27 mouse cellular contexts compared by ENCODE assay signal in genomic region chr9:89597071-89597470, GRCm38 (mm10). TPM values are rescaled to one million over a fixed set of nuclear protein-coding genes. Genes with fewer than 3 reads are reported as not detected.
"Had no signal": no experiment of that assay in that cellular context is flagged by ENCODE, and none has a peak within 500 bp of the region (broad histone marks: within the 10 kb centered on the region; RNA-seq: fewer than 3 reads in every experiment).

No protein-coding gene starts in this region.

- DNase-seq: gastrocnemius, postnatal 14 days; gastrocnemius, postnatal 36 days; heart, adult 11 months; heart, adult 2 months; heart, postnatal 14 days; heart, postnatal 36 days; kidney, adult 11 months; kidney, adult 2 months; kidney, adult 9 months; kidney, postnatal 25 days; kidney, postnatal 4 days had no signal

- H3K9ac ChIP-seq: heart, embryonic 13.5 days; heart, embryonic 15.5 days; hindbrain, embryonic 13.5 days; hindbrain, embryonic 15.5 days; kidney, embryonic 15.5 days; limb, embryonic 12.5 days; liver, embryonic 12.5 days; liver, embryonic 14.5 days had no signal

- H3K4me1 ChIP-seq: heart, embryonic 15.5 days; hindbrain, embryonic 13.5 days; hindbrain, embryonic 15.5 days; kidney, embryonic 15.5 days; limb, embryonic 10.5 days; limb, embryonic 12.5 days; liver, embryonic 12.5 days had no signal

- H3K9me3 ChIP-seq: heart, embryonic 13.5 days; heart, embryonic 15.5 days; hindbrain, embryonic 13.5 days; hindbrain, embryonic 15.5 days; kidney, embryonic 15.5 days; limb, embryonic 10.5 days; limb, embryonic 12.5 days had no signal

- ATAC-seq: liver, embryonic 12.5 days had no signal

- H3K36me3 ChIP-seq: heart, embryonic 13.5 days; heart, embryonic 15.5 days; hindbrain, embryonic 15.5 days; kidney, embryonic 15.5 days; limb, embryonic 10.5 days; limb, embryonic 12.5 days; liver, embryonic 12.5 days had no signal

- H3K27me3 ChIP-seq: heart, embryonic 13.5 days; heart, embryonic 15.5 days; hindbrain, embryonic 13.5 days; hindbrain, embryonic 15.5 days; kidney, embryonic 15.5 days; limb, embryonic 12.5 days; liver, embryonic 12.5 days had no signal

- H3K4me3 ChIP-seq: heart, adult 2 months; heart, embryonic 13.5 days; heart, embryonic 15.5 days; hindbrain, embryonic 13.5 days; hindbrain, embryonic 15.5 days; kidney, embryonic 15.5 days; layer of hippocampus, adult 2 months; left cerebral cortex, adult 2 months; limb, embryonic 10.5 days; limb, embryonic 12.5 days; liver, embryonic 12.5 days had no signal

- H3K4me2 ChIP-seq: heart, embryonic 11.5 days; heart, embryonic 13.5 days; heart, embryonic 15.5 days; hindbrain, embryonic 13.5 days; hindbrain, embryonic 15.5 days; kidney, embryonic 15.5 days; limb, embryonic 12.5 days; liver, embryonic 12.5 days had no signal

- H3K27ac ChIP-seq: heart, adult 2 months; heart, embryonic 13.5 days; heart, embryonic 15.5 days; hindbrain, embryonic 13.5 days; hindbrain, embryonic 15.5 days; hindbrain, postnatal 0 days; kidney, embryonic 15.5 days; kidney, postnatal 0 days; layer of hippocampus, adult 2 months; left cerebral cortex, adult 2 months; limb, embryonic 10.5 days; limb, embryonic 12.5 days; liver, embryonic 12.5 days; liver, embryonic 14.5 days had no signal

RNA-seq across cellular contexts. Expression of gene Minar1, which starts 25.9 kb away (rescaled TPM):
- polyA plus RNA-seq: heart, adult 2 months; heart, postnatal 0 days; kidney, postnatal 0 days; liver, adult 2 months; liver, embryonic 12.5 days; liver, embryonic 14.5 days had no signal
